In the genomic region with DNA sequence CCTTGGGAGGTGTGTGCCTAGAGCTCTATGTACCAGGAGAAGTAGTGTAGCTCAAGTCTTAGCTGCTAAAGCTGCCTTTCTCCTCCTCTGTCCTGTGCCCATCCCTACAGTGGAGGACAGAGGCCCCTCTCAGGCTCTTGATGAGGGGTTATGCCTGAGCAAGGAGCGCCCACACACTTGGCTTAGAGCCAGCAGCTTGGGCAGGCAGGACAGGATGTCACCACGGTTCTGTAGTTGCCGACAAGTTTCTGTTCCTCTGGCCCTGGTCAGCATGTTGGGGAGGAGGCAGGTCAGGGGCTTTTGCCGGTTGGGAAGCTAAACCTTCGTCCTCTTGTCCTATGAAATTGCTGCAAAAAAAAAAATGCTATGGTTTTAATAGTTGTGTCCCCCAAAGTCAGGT, we compare ENCODE assay signal across 10 mouse cellular contexts. TPM values are rescaled to one million over a fixed set of nuclear protein-coding genes. Genes with fewer than 3 reads are reported as not detected.
DNase-seq lines count a peak whose midpoint lies in the region; ATAC-seq and TF ChIP-seq lines count a peak whose summit lies in the region.
"Had no signal": no experiment of that assay in that cellular context is flagged by ENCODE, and none has a peak within 500 bp of the region (broad histone marks: within the 10 kb centered on the region; RNA-seq: fewer than 3 reads in every experiment).

No protein-coding gene starts in this region.

- no peaks in the 10 kb centered on the region for H3K9me3 ChIP-seq in kidney, embryonic 16.5 days (ENCODE audit: low read length)
- H3K9me3 ChIP-seq in forebrain, postnatal 0 days (ENCODE audit: low read length) = no peaks in the 10 kb centered on the region

- TF ChIP-seq CTCF in forebrain, postnatal 0 days (IDR thresholded peaks at IDR 0.05; ENCODE audit: low read depth) = no peak

- WGBS in kidney, embryonic 16.5 days = 28% methylated on average over 5 of the region's 5 CpGs
- WGBS in forebrain, postnatal 0 days = 66% methylated on average over 5 of the region's 5 CpGs

- H3K27me3 ChIP-seq in kidney, embryonic 16.5 days (ENCODE audit: insufficient read depth, low read length) = no peaks in the 10 kb centered on the region
- H3K27me3 ChIP-seq in forebrain, postnatal 0 days (ENCODE audit: insufficient read depth, low read length) = no peaks in the 10 kb centered on the region

- H3K27ac ChIP-seq in kidney, embryonic 16.5 days (ENCODE audit: low read length) = no peak overlapping the region
- H3K27ac ChIP-seq in forebrain, postnatal 0 days (ENCODE audit: low read depth, low read length) = no peak overlapping the region

- H3K4me3 ChIP-seq in kidney, embryonic 16.5 days (ENCODE audit: low read length) = no peak overlapping the region
- no peak overlapping the region for H3K4me3 ChIP-seq in forebrain, postnatal 0 days (ENCODE audit: low read depth, low read length)
- H3K4me3 ChIP-seq: erythroblast, embryonic 14.5 days had no signal

- peak; percentile 4 to 10 for DNase-seq in kidney, adult 8-10 months
- peak; percentile 20 for DNase-seq in adrenal gland, postnatal 25 days
- peak; percentile 33 for DNase-seq in heart, postnatal 4 days
- DNase-seq in cerebellum, postnatal 36 days = no peak
- no peak for DNase-seq in cerebellum, adult 8-10 months
- DNase-seq in forebrain, postnatal 0 days = no peak

- no peak for ATAC-seq in kidney, embryonic 16.5 days (ENCODE audit: low FRiP score, low TSS enrichment)
- 0 out of 2 replicates have a peak, but pooled peaks have one; percentile 42 for ATAC-seq in monocyte, adult 5-6 weeks (replicated peaks; ENCODE audit: insufficient number of reproducible peaks, low FRiP score, low TSS enrichment, poor library complexity, severe bottlenecking)
- ATAC-seq in forebrain, postnatal 0 days = no peak

- H3K9ac ChIP-seq in kidney, embryonic 16.5 days (replicated peaks; ENCODE audit: low read length) = no peak overlapping the region
- no peak overlapping the region for H3K9ac ChIP-seq in forebrain, postnatal 0 days

- H3K4me1 ChIP-seq in kidney, embryonic 16.5 days (ENCODE audit: insufficient read depth, low read length) = 0 out of 2 replicates have a peak, but pooled peaks cover 5% of the 10 kb centered on the region
- no peaks in the 10 kb centered on the region for H3K4me1 ChIP-seq in forebrain, postnatal 0 days (ENCODE audit: insufficient read depth)

- H3K4me2 ChIP-seq in kidney, embryonic 16.5 days (replicated peaks; ENCODE audit: low read depth, low read length) = no peak overlapping the region
- H3K4me2 ChIP-seq in forebrain, postnatal 0 days (ENCODE audit: low read depth) = no peak overlapping the region

- no peaks in the 10 kb centered on the region for H3K36me3 ChIP-seq in kidney, embryonic 16.5 days (ENCODE audit: insufficient read depth, low read length)
- H3K36me3 ChIP-seq in forebrain, postnatal 0 days (ENCODE audit: insufficient read depth) = no peaks in the 10 kb centered on the region

RNA-seq across cellular contexts. Expression of a gene that starts 3.8 kb away (rescaled TPM):
- not detected in 2 replicates for polyA plus RNA-seq in kidney, embryonic 16.5 days (2015; fragmentation: Nextera tagmentation; extraction: Ambion mirVana)
- total RNA-seq in adrenal gland, postnatal 25 days (2021) = not detected in 2 replicates
- not detected for total RNA-seq in heart, postnatal 4 days (2021)
- 8.5 to 10.9 TPM (median 9.5 TPM) in 3 replicates for total RNA-seq in monocyte, adult 5-6 weeks (2017)
- total RNA-seq in forebrain, postnatal 0 days (2014; rRNA removed) = not detected in 2 replicates
- polyA plus RNA-seq in forebrain, postnatal 0 days (2015; fragmentation: Nextera tagmentation; extraction: Ambion mirVana) = not detected in 2 replicates
- total RNA-seq: layer of hippocampus, postnatal 14 days had no signal
- polyA plus RNA-seq: erythroblast, embryonic 14.5 days had no signal

RNA-seq across cellular contexts. Expression of a gene that starts 50.6 kb away (rescaled TPM):
- polyA plus RNA-seq in kidney, embryonic 16.5 days (2015; fragmentation: Nextera tagmentation; extraction: Ambion mirVana) = 178 and 202 TPM in 2 replicates
- total RNA-seq in adrenal gland, postnatal 25 days (2021) = 262 and 318 TPM in 2 replicates
- total RNA-seq in heart, postnatal 4 days (2021) = 100 to 1,000 TPM; 250 to 257 TPM
- 48.2 to 112 TPM (median 78.5 TPM) in 3 replicates for total RNA-seq in monocyte, adult 5-6 weeks (2017)
- 306 and 379 TPM in 2 replicates for total RNA-seq in forebrain, postnatal 0 days (2014; rRNA removed)
- polyA plus RNA-seq in forebrain, postnatal 0 days (2015; fragmentation: Nextera tagmentation; extraction: Ambion mirVana) = 559 and 716 TPM in 2 replicates

Comparison
In these comparisons a context has a peak if more than half of its experiments do, and no peak if none do; other contexts are left out.
1. DNase-seq: peak in kidney, adult 8-10 months (2 of 2), adrenal gland, postnatal 25 days (single experiment) and heart, postnatal 4 days (single experiment); none in cerebellum, postnatal 36 days (0 of 2), cerebellum, adult 8-10 months (single experiment) and forebrain, postnatal 0 days (single experiment).